Mouse (Mus musculus) CH12.LX (cell line): Measurements from ENCODE around the gene Ccdc93.

Source experiments
- E2F4 ChIP-seq: IDR thresholded peaks from 2 replicates; pipeline ENCODE4 v1.6.1; 2011; ENCODE audit warnings: low read depth, low read length, improper control_type of control experiment; ENCODE audit not compliant: insufficient replicate concordance
- JUN ChIP-seq: IDR thresholded peaks from 2 replicates; pipeline ENCODE4 v1.6.1; 2011; ENCODE audit warnings: low read depth, mild to moderate bottlenecking, low read length, improper control_type of control experiment, moderate library complexity; ENCODE audit not compliant: insufficient read depth
- MYC ChIP-seq: IDR thresholded peaks from 2 replicates; pipeline ENCODE4 v1.6.1; 2011; ENCODE audit warnings: low read depth, mild to moderate bottlenecking, improper control_type of control experiment, low read length
- NRF1 ChIP-seq: IDR thresholded peaks from 2 replicates; pipeline ENCODE4 v1.6.1; 2014; ENCODE audit warnings: low read depth, mild to moderate bottlenecking, inconsistent platforms, low read length, improper control_type of control experiment, moderate library complexity
- SMC3 ChIP-seq: IDR thresholded peaks from 2 replicates; pipeline ENCODE4 v1.6.1; 2011; ENCODE audit warnings: low read depth, low read length, improper control_type of control experiment

- no peak for TF ChIP-seq NRF1
- no peak for TF ChIP-seq E2F4
- no peak for TF ChIP-seq SMC3
- TF ChIP-seq JUN: no peak
- no peak for TF ChIP-seq MYC
Observed at GRCm38 (mm10) chr1:121511966-121512365, 81.1 kb downstream of the Ccdc93 start.
